Mouse (Mus musculus) midbrain, embryonic 14.5 days (tissue): ENCODE results near the gene Cntrob. TPM values are rescaled to one million over a fixed set of nuclear protein-coding genes. Genes with fewer than 3 reads are reported as not detected.

Source experiments
- ATAC-seq: fragments of 200-750 bp; cut with Nextera tagmentation; 2 replicates; pipeline ENCODE4 v1.8.0; 2017; ENCODE audit warnings: moderate number of reproducible peaks, moderate library complexity; ENCODE audit not compliant: low FRiP score, low TSS enrichment
- DNase-seq: peaks from one replicate; pipeline ENCODE4 v3.0.0-alpha.2; 2015
- H3K27ac ChIP-seq: fragments of 300-500 bp; sonication (generic); replicated peaks from 2 replicates; pipeline ENCODE4 v1.5.1; 2014; ENCODE audit warnings: mild to moderate bottlenecking, low read depth, low read length, moderate library complexity
- H3K27me3 ChIP-seq: fragments of 300-500 bp; sonication (generic); 2 replicates; pipeline ENCODE4 v1.6.1; 2014; ENCODE audit warnings: low read length, control low read depth, mixed read lengths; ENCODE audit not compliant: control insufficient read depth, insufficient read depth
- H3K36me3 ChIP-seq: fragments of 300-500 bp; sonication (generic); 2 replicates; pipeline ENCODE4 v1.6.1; 2014; ENCODE audit warnings: low read length, control low read depth; ENCODE audit not compliant: control insufficient read depth, insufficient read depth
- H3K4me1 ChIP-seq: fragments of 300-500 bp; sonication (generic); 2 replicates; pipeline ENCODE4 v1.6.1; 2014; ENCODE audit warnings: mild to moderate bottlenecking, antibody characterized with exemption, low read length, control low read depth; ENCODE audit not compliant: control insufficient read depth, insufficient read depth
- H3K4me2 ChIP-seq: fragments of 300-500 bp; sonication (generic); 2 replicates; pipeline ENCODE4 v1.6.1; 2014; ENCODE audit warnings: mild to moderate bottlenecking, low read length, moderate library complexity
- H3K4me3 ChIP-seq: fragments of 300-500 bp; sonication (generic); replicated peaks from 2 replicates; pipeline ENCODE4 v1.5.1; 2014; ENCODE audit warnings: low read depth, low read length
- H3K9ac ChIP-seq: fragments of 300-500 bp; sonication (generic); replicated peaks from 2 replicates; pipeline ENCODE4 v1.6.1; 2014; ENCODE audit warnings: mild to moderate bottlenecking, low read length, moderate library complexity
- H3K9me3 ChIP-seq: fragments of 300-500 bp; sonication (generic); 2 replicates; pipeline ENCODE4 v1.6.1; 2016; ENCODE audit warnings: low read length, control low read depth, mixed read lengths; ENCODE audit not compliant: control insufficient read depth
- WGBS: fragments of 180-500 bp; shearing (Covaris S2); extraction: QIAGEN DNeasy Blood & Tissue Kit; methylation state at CpG from one replicate; pipeline ENCODE4 v1.1.7; 2014; 5-methylcytosine and 5-hydroxymethylcytosine counted together
- polyA plus RNA-seq: library from polyadenylated mRNA; unstranded; fragments of >200 nt; fragmentation: Nextera tagmentation; extraction: Ambion mirVana; gene quantifications from 2 replicates; pipeline ENCODE4 v1.2.1, GENCODE M21; 2014

Cntrob gene
- polyA plus RNA-seq, 1 experiment from 2014 or later = 14.9 TPM

- Histone ChIP-seq H3K27ac (no peak overlapping the region), H3K4me3 (no peak overlapping the region), H3K36me3 (peaks cover 78% of the 10 kb centered on the region), H3K4me1 (no peaks in the 10 kb centered on the region), H3K27me3 (no peaks in the 10 kb centered on the region), H3K9me3 (no peaks in the 10 kb centered on the region), H3K9ac (no peak overlapping the region), H3K4me2 (no peak overlapping the region)
- DNase-seq (no peak), ATAC-seq (no peak)
- WGBS = 84% methylated on average over 7 of the region's 7 CpGs
Observed at GRCm38 (mm10) chr11:69302817-69303216, 20.8 kb downstream of the Cntrob start.

GRCm38 (mm10) chr11:69298231-69298630 lies 25.3 kb downstream of the Cntrob start:
- Histone ChIP-seq H3K4me1 (no peaks in the 10 kb centered on the region), H3K27ac (no peak overlapping the region), H3K27me3 (no peaks in the 10 kb centered on the region), H3K9ac (no peak overlapping the region), H3K36me3 (peaks cover 37% of the 10 kb centered on the region), H3K4me3 (no peak overlapping the region), H3K4me2 (no peak overlapping the region), H3K9me3 (no peaks in the 10 kb centered on the region)
- 64% methylated on average over 7 of the region's 7 CpGs for WGBS
- no peak for ATAC-seq
- DNase-seq = no peak

GRCm38 (mm10) chr11:69297799-69298198 lies 25.8 kb downstream of the Cntrob start:
- DNase-seq = no peak
- ATAC-seq = no peak
- WGBS = 92% methylated on average over 2 of the region's 2 CpGs

GRCm38 (mm10) chr11:69295286-69295685 lies 28.3 kb downstream of the Cntrob start:
- Histone ChIP-seq H3K4me1 (no peaks in the 10 kb centered on the region), H3K27me3 (no peaks in the 10 kb centered on the region), H3K9ac (no peak overlapping the region), H3K9me3 (no peaks in the 10 kb centered on the region), H3K27ac (no peak overlapping the region), H3K36me3 (peaks cover 20% of the 10 kb centered on the region), H3K4me3 (no peak overlapping the region), H3K4me2 (no peak overlapping the region)
- DNase-seq (no peak), ATAC-seq (no peak)
- 93% methylated on average over 3 of the region's 3 CpGs for WGBS

More at GRCm38 (mm10) chr11:69297799-69298198, 25.8 kb downstream of the Cntrob start:
- H3K4me3 ChIP-seq = no peak overlapping the region
- H3K27ac ChIP-seq = no peak overlapping the region
- no peaks in the 10 kb centered on the region for H3K4me1 ChIP-seq
- no peak overlapping the region for H3K4me2 ChIP-seq
- H3K36me3 ChIP-seq = peaks cover 33% of the 10 kb centered on the region
- H3K27me3 ChIP-seq = no peaks in the 10 kb centered on the region
- no peaks in the 10 kb centered on the region for H3K9me3 ChIP-seq
- no peak overlapping the region for H3K9ac ChIP-seq

GRCm38 (mm10) chr11:69291111-69291510 lies 32.5 kb downstream of the Cntrob start:
- 97% methylated on average over 5 of the region's 5 CpGs for WGBS
- Histone ChIP-seq H3K4me1 (no peaks in the 10 kb centered on the region), H3K36me3 (no peaks in the 10 kb centered on the region), H3K4me2 (no peak overlapping the region), H3K4me3 (no peak overlapping the region), H3K27me3 (no peaks in the 10 kb centered on the region), H3K27ac (no peak overlapping the region), H3K9me3 (no peaks in the 10 kb centered on the region), H3K9ac (no peak overlapping the region)
- no peak for ATAC-seq
- no peak for DNase-seq

- no peak overlapping the region for H3K27ac ChIP-seq
- no peak for DNase-seq
- no peaks in the 10 kb centered on the region for H3K27me3 ChIP-seq
- no peaks in the 10 kb centered on the region for H3K36me3 ChIP-seq
- no peak overlapping the region for H3K9ac ChIP-seq
- no peak for ATAC-seq
- no peak overlapping the region for H3K4me2 ChIP-seq
- no peaks in the 10 kb centered on the region for H3K4me1 ChIP-seq
- no peak overlapping the region for H3K4me3 ChIP-seq
- H3K9me3 ChIP-seq = no peaks in the 10 kb centered on the region
- WGBS = 62% methylated on average over 5 of the region's 5 CpGs
Observed at GRCm38 (mm10) chr11:69277267-69277666, 46.3 kb downstream of the Cntrob start.

- 68% methylated on average over 2 of the region's 2 CpGs for WGBS
- Histone ChIP-seq H3K4me3 (no peak overlapping the region), H3K27me3 (no peaks in the 10 kb centered on the region), H3K27ac (no peak overlapping the region), H3K4me1 (no peaks in the 10 kb centered on the region), H3K4me2 (no peak overlapping the region), H3K36me3 (no peaks in the 10 kb centered on the region), H3K9ac (no peak overlapping the region), H3K9me3 (no peaks in the 10 kb centered on the region)
- no peak for ATAC-seq
- DNase-seq = no peak
Observed at GRCm38 (mm10) chr11:69276081-69276480, 47.5 kb downstream of the Cntrob start.

- H3K27me3 ChIP-seq = no peaks in the 10 kb centered on the region
- DNase-seq = no peak
- no peaks in the 10 kb centered on the region for H3K36me3 ChIP-seq
- no peak overlapping the region for H3K4me2 ChIP-seq
- H3K4me1 ChIP-seq = no peaks in the 10 kb centered on the region
- H3K4me3 ChIP-seq = no peak overlapping the region
- H3K9ac ChIP-seq = no peak overlapping the region
- no peaks in the 10 kb centered on the region for H3K9me3 ChIP-seq
- 72% methylated on average over 6 of the region's 6 CpGs for WGBS
- no peak for ATAC-seq
- H3K27ac ChIP-seq = no peak overlapping the region
Observed at GRCm38 (mm10) chr11:69275650-69276049, 47.9 kb downstream of the Cntrob start.

GRCm38 (mm10) chr11:69272122-69272740 lies 51.3 kb downstream of the Cntrob start:
- Histone ChIP-seq H3K4me2 (no peak overlapping the region), H3K9me3 (no peaks in the 10 kb centered on the region), H3K4me3 (no peak overlapping the region), H3K4me1 (no peaks in the 10 kb centered on the region), H3K36me3 (no peaks in the 10 kb centered on the region), H3K27ac (no peak overlapping the region), H3K9ac (no peak overlapping the region), H3K27me3 (0 out of 2 replicates have a peak, but pooled peaks cover 5% of the 10 kb centered on the region)
- peak; percentile 93 for DNase-seq
- no peak for ATAC-seq
- WGBS = 38% methylated on average over 16 of the region's 16 CpGs
